Mouse (Mus musculus): Measurements from ENCODE around the gene Zfp362.

The Zfp362 gene

DNA sequence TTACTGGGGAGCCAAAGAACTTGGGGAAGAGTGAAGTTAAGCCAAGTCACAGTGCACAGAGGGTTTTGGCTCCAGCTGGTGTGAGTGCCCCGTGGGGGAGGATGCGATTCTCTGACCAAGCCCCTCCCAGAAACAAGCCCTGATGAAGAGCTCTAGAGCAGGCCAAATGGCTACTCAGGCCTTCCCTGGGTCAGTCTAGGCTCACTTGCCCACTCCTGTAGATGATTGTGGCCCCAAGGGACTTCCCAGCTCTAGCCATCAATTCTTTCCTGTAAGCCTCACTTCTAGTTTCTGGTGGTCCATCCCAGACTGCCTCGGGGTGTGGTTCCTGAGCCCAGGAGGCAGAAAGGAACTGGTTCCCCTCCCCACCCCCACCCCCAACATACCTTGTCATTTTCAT, 50.8 kb downstream of the Zfp362 start, which contains the start of gene A3galt2:
Gene A3galt2, plus strand, starts transcription at position 301 of the 400 bp plus-strand sequence.
- DNase-seq, result no peak

- DNase-seq, result no peak
Measured at GRCm38 (mm10) chr4:128753571-128753970, 52.3 kb downstream of the Zfp362 start.

GRCm38 (mm10) chr4:128752031-128752757, 53.7 kb downstream of the Zfp362 start:
- DNase-seq, result no peak

- DNase-seq, result no peak
Measured at GRCm38 (mm10) chr4:128751006-128751405, 54.8 kb downstream of the Zfp362 start.

- DNase-seq, result no peak
Measured at GRCm38 (mm10) chr4:128748309-128748708, 57.5 kb downstream of the Zfp362 start.

GRCm38 (mm10) chr4:128747614-128748270, 58.1 kb downstream of the Zfp362 start:
- DNase-seq, result no peak

- DNase-seq, result no peak
Measured at GRCm38 (mm10) chr4:128745160-128745559, 60.7 kb downstream of the Zfp362 start.

GRCm38 (mm10) chr4:128743031-128743626, 62.7 kb downstream of the Zfp362 start:
- no peak for DNase-seq

GRCm38 (mm10) chr4:128742379-128742970, 63.4 kb downstream of the Zfp362 start:
- DNase-seq, result no peak

GRCm38 (mm10) chr4:128741906-128742305, 63.9 kb downstream of the Zfp362 start:
- no peak for DNase-seq

- DNase-seq, result no peak
Measured at GRCm38 (mm10) chr4:128740878-128741277, 65.0 kb downstream of the Zfp362 start.

DNA sequence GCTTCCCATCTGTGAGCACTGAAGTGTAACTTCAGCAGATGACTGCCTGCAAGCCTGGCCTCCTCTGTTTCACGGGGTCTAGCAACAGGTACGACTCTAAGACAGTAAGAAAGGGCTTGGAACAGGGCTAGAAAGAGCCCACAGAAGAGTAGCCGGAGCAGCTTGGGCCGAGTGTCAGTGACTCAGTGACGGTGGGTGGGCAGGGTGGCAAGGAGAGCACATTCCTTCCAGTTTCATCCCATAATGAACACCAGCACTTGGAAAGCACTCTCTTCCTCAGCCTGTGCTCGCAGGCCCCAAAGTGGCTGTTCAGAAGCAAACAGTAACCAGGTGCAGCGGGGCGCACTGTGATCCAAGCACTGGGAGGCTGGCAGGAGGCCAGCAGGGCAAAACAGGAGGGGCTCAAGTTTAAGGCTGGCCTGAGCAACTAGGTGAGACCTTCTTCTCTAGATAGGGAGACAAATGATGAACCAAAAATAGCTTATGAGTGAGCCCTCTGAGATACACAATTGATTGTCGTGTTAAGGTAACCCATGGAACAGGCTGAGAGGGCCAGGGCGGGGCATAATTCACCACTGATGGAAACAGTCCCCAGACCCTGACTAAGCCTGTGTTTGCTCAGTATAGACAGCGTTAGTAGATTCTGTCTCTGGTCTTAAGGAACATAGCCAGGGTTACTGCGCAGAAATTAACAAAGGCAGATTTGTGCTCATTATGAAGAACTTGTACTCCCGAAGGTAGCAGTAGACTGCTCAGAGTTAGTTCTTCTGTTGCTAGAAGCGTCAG, 67.8 kb downstream of the Zfp362 start:
- DNase-seq, result no peak

- DNase-seq, result no peak
Measured at GRCm38 (mm10) chr4:128737137-128737589, 68.7 kb downstream of the Zfp362 start.

- DNase-seq, result no peak
Measured at GRCm38 (mm10) chr4:128734721-128735671, 70.8 kb downstream of the Zfp362 start.

- no peak for DNase-seq
Measured at GRCm38 (mm10) chr4:128734217-128734616, 71.6 kb downstream of the Zfp362 start.

GRCm38 (mm10) chr4:128733496-128733895, 72.3 kb downstream of the Zfp362 start:
- DNase-seq, result no peak

DNA sequence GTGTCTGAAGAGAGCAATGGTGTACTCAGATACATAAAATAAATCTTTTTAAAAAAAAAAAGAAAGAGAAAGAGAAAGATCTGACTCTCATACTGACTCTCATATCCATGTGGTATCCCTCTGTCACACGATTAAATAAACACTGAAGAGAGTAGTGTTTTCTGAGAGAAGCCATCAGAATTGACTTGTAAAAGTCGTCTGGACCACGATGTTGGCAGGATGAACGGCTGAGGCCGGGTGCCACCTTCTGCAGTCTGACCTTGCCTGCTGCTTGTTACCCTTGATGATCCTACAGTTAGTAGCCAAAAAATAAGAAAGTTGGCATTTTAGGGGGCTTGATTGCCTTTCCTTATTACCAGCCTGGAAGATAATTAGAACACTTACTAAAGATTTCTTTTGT, 73.1 kb downstream of the Zfp362 start:
- DNase-seq, result no peak

DNA sequence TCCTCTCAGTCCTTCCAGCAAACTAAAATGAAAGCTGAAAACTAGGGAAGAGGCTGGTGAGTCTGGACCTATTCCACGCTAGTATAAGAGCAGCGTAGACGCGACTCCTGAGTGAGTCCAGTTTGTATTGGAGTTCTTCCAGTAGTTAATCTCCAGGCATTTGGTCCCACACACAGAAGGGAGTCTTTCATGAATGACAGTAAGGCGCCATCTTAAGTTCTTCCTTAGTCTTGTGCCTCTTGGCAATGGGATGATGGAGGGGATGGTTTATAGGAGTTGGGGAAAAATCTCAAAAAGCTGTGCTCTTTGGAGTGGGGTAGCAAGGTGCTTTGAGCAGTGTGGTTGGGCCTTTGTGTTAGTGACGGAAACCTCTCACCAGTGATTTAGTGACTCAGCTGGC, 75.6 kb downstream of the Zfp362 start:
- DNase-seq, result no peak

DNA sequence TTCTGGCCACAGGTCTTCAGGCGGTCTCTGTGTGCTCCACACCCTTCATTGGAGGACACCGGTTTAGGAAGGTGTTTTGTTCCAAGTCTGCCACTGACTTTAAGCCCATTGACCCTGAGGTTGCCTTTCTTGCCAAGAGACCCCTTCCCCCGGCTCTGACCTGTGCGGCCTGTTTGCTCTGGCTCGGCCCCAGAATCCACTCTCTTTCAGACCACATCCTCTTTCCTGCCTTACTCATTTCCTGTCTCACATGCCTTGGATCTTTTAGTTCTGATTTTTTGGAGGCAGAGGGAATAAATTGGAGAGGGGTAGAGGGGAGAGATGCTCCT, 76.2 kb downstream of the Zfp362 start:
- DNase-seq, result no peak

DNA sequence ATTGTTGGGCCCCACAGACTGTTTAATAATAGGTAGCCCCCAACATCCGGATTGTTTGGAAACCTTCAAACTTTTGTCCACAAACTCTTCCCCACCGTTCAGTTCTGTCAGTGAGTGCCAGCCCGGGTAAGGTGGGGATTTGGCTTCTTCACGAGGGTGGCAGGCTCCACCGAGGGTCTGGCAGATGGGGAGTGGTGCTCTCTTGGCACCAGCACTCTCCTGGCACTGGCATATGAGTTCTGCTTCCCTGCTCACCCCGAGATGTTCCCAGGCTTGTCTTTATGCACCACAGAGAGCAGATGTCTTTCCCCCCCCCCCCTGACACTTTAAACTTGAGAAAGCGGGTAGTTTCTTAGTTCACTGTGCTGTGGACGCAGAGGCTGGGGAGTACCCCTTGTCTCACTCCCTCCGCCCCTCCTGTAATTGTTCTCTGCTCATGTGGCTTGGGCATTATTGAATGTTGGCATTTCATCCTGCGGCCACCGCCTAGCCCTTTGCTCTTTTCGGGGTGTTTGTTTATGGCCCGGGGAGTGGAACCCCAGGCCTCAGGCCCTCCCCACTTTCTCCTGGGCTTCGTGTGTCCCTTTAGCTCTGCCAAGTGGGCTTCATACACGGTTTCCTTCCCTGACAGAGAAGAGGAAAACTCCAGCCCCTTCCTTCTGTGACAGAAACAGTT, 76.7 kb downstream of the Zfp362 start:
- no peak for DNase-seq

- no peak for DNase-seq
Measured at GRCm38 (mm10) chr4:128728431-128728851, 77.4 kb downstream of the Zfp362 start.
